Mouse (Mus musculus) forebrain, embryonic 13.5 days (tissue): ENCODE results near the gene 2310057N15Rik. TPM values are rescaled to one million over a fixed set of nuclear protein-coding genes. Genes with fewer than 3 reads are reported as not detected.
A peak's percentile ranks its signal among the peaks of the same experiment; 100 is the strongest.
"Not testable (repeated sequence)": the region's sequence is repeated elsewhere in the genome, so short reads cannot be mapped to it uniquely, and the experiment has no call there.

Source experiments
- ATAC-seq: fragments of 200-750 bp; cut with Nextera tagmentation; 2 replicates; pipeline ENCODE4 v1.8.0; 2017
- H3K27ac ChIP-seq: fragments of 300-500 bp; sonication (generic); 2 replicates; pipeline ENCODE4 v1.5.1; 2015; ENCODE audit warnings: inconsistent platforms, mild to moderate bottlenecking, moderate library complexity
- H3K27me3 ChIP-seq: fragments of 300-500 bp; sonication (generic); 2 replicates; pipeline ENCODE4 v1.6.1; 2015; ENCODE audit warnings: mild to moderate bottlenecking, inconsistent platforms
- H3K36me3 ChIP-seq: fragments of 300-500 bp; sonication (generic); 2 replicates; pipeline ENCODE4 v1.6.1; 2015; ENCODE audit warnings: mild to moderate bottlenecking, inconsistent platforms; ENCODE audit not compliant: poor library complexity, severe bottlenecking
- H3K4me1 ChIP-seq: fragments of 300-500 bp; sonication (generic); 2 replicates; pipeline ENCODE4 v1.6.1; 2015; ENCODE audit warnings: inconsistent platforms
- H3K4me2 ChIP-seq: fragments of 300-500 bp; sonication (generic); 2 replicates; pipeline ENCODE4 v1.6.1; 2015; ENCODE audit warnings: inconsistent platforms, mild to moderate bottlenecking, moderate library complexity
- H3K4me3 ChIP-seq: fragments of 300-500 bp; sonication (generic); 2 replicates; pipeline ENCODE4 v1.5.1; 2015; ENCODE audit warnings: mild to moderate bottlenecking, inconsistent platforms
- H3K9ac ChIP-seq: fragments of 300-500 bp; sonication (generic); 2 replicates; pipeline ENCODE4 v1.6.1; 2015; ENCODE audit warnings: mild to moderate bottlenecking, inconsistent platforms
- H3K9me3 ChIP-seq: fragments of 300-500 bp; sonication (generic); replicated peaks from 2 replicates; pipeline ENCODE4 v1.6.1; 2016; ENCODE audit warnings: inconsistent platforms
- WGBS: fragments of 180-500 bp; shearing (Covaris S2); methylation state at CpG from one replicate; pipeline ENCODE4 v1.1.7; 2015; 5-methylcytosine and 5-hydroxymethylcytosine counted together
- polyA plus RNA-seq: library from polyadenylated mRNA; unstranded; fragments of >200 nt; fragmentation: Nextera tagmentation; extraction: Ambion mirVana; gene quantifications from 2 replicates; pipeline ENCODE4 v1.2.1, GENCODE M21; 2015

2310057N15Rik gene
- not detected in 2 replicates for polyA plus RNA-seq

DNA sequence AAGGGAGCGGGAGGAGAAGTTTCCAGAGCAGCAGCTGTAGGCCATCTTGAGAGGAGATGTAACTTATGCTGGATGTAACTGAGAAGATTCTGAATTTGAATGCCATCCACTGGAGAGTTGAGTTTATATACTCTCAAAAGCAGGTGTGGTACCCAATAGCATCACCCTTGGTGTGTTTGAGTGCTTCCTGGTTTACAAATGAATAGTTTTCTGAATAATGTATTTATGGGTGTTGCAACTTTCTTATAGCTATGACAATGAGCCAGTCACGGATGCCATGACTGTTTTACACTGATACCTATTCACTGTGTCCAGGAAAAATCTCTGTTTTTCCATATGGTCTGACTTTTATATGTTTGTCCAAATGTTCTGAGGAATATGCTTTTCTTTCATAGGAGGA lies at the start of gene 2310057N15Rik:
Gene 2310057N15Rik, minus strand, starts transcription at position 101 of the 400 bp plus-strand sequence.
- H3K4me3 ChIP-seq, result no peak within 1 kb of the TSS
- H3K9ac ChIP-seq, result no peak within 1 kb of the TSS
- H3K4me1 ChIP-seq, result no peaks in the 10 kb centered on the region
- ATAC-seq, result no peak
- 85% methylated on average over 2 of the region's 2 CpGs for WGBS
- no peaks in the 10 kb centered on the region for H3K27me3 ChIP-seq
- H3K36me3 ChIP-seq, result no peaks in the 10 kb centered on the region
- H3K9me3 ChIP-seq, result no peaks in the 10 kb centered on the region
- no peak within 1 kb of the TSS for H3K4me2 ChIP-seq
- no peak within 1 kb of the TSS for H3K27ac ChIP-seq

DNA sequence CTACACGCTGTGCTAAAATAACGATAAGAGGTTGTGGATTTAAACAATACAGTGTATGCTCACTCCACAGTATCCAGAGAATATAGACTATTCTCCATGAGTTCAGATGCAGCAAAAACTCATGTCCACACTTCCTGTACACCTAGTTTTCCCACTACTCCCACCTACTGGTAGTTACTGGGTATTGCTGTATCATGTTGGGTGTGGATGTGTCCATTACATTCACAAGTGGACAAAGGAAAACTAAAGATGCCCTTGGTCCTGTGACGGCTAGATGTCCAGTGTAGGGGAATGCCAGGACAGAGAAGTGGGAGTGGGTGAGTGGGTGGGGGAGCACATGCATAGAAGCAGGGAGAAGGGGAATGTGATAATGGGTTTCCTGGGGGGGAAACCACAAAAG lies 49.7 kb upstream of the 2310057N15Rik start:
- H3K4me1 ChIP-seq, result no peaks in the 10 kb centered on the region
- no peak for ATAC-seq
- no peak overlapping the region for H3K4me3 ChIP-seq
- no peaks in the 10 kb centered on the region for H3K36me3 ChIP-seq
- 73% methylated on average over 3 of the region's 3 CpGs for WGBS
- H3K27me3 ChIP-seq, result no peaks in the 10 kb centered on the region
- H3K27ac ChIP-seq, result no peak overlapping the region
- no peaks in the 10 kb centered on the region for H3K9me3 ChIP-seq
- no peak overlapping the region for H3K9ac ChIP-seq
- no peak overlapping the region for H3K4me2 ChIP-seq

DNA sequence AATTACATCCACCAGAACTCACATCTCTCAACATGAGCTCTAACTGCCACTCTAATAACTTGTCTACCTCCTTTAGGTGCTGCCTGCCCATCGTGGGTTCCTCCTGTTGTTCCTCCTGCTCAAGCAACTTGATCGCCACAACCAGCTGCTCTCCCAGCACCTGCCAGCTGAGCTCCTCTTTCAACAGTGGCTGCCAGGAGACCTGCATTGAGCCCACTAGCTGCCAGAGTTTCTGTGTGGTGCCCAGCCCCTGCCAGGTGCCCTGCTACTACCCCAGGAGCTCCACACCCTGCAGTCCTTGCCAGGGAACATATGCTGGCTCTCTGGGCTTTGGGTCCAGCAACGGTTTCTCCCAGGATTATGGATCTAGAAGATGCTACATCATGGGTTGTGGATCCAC lies 46.1 kb upstream of the 2310057N15Rik start, which contains the start of gene Krtap15:
Gene Krtap15, plus strand, starts transcription at position 150 of the 400 bp plus-strand sequence.
- H3K4me2 ChIP-seq, result no peak within 1 kb of the TSS
- H3K27ac ChIP-seq, result no peak within 1 kb of the TSS
- no peaks in the 10 kb centered on the region for H3K4me1 ChIP-seq
- H3K9ac ChIP-seq, result no peak within 1 kb of the TSS
- H3K4me3 ChIP-seq, result no peak within 1 kb of the TSS
- H3K9me3 ChIP-seq, result no peaks in the 10 kb centered on the region
- 83% methylated on average over 3 of the region's 3 CpGs for WGBS
- no peak for ATAC-seq
- no peaks in the 10 kb centered on the region for H3K27me3 ChIP-seq
- H3K36me3 ChIP-seq, result no peaks in the 10 kb centered on the region

DNA sequence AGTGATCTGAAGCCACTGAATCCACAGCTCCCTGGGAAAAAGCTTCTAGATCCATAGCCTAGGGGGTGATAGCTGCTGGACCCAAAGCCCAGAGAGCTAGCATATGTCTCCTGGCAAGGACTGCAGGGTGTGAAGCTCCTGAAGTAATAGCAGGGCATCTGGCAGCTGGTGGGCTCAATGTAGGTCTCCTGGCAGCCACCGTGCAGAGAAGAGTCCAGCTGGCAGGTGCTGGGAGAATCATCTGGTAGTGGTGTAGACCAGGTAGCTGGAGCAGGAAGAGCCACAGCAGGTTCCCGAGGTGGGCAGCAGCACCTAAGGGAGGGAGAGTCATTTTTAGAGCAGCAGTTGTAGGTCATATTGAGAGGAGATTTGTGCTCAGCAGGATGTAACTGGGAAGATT lies 37.8 kb upstream of the 2310057N15Rik start, which contains the start of gene Gm20741:
Gene Gm20741, minus strand, starts transcription at position 394 of the 400 bp plus-strand sequence.
- Histone ChIP-seq H3K27ac (no peak within 1 kb of the TSS), H3K4me3 (no peak within 1 kb of the TSS), H3K9me3 (no peaks in the 10 kb centered on the region), H3K4me1 (no peaks in the 10 kb centered on the region), H3K27me3 (no peaks in the 10 kb centered on the region), H3K9ac (no peak within 1 kb of the TSS), H3K36me3 (no peaks in the 10 kb centered on the region), H3K4me2 (no peak within 1 kb of the TSS)
- no peak for ATAC-seq
- WGBS, result 80% methylated on average over 2 of the region's 2 CpGs

DNA sequence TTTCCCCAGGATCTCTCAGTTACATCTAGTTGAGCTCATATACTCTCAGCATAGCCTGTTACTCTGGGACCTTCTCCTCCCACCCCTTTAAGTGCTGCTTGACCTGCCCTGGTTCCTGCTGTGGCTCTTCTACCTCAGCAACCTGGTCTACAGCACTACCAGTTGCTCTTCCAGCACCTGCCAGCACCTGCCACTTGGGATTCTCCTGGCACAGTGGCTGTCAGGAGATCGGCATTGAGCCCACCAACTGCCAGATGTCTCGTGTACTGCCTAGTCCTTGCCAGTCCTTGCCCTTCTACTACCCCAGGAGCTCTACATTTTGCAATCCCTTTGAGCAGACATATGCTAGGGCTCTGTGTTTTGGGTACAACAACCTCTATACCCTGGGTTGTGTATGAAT lies 12.8 kb upstream of the 2310057N15Rik start:
- Histone ChIP-seq H3K27me3 (no peaks in the 10 kb centered on the region), H3K4me2 (no peak overlapping the region), H3K9ac (no peak overlapping the region), H3K9me3 (no peaks in the 10 kb centered on the region), H3K4me1 (no peaks in the 10 kb centered on the region), H3K36me3 (no peaks in the 10 kb centered on the region), H3K4me3 (no peak overlapping the region), H3K27ac (no peak overlapping the region)
- ATAC-seq, result no peak
- WGBS, result 88% methylated on average over 2 of the region's 2 CpGs

DNA sequence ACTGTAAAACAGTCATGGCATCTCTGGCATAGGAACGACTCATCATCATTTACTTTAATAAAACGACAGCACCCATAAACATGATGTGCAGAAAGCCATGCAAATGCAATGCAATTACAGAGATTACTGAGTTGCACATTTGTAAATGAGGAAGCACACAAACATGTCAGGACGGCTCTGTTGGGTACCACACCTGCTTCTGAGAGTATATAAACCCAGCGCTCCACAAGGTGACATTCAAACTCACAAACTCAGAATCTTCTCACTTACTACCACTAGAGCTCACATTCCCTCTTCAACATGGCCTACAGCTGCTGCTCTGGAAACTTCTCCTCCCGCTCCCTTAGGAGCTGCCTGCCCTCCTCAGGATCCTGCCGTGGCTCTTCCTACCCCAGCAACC lies 3.6 kb upstream of the 2310057N15Rik start, which contains the start of gene Gm5965:
Gene Gm5965, plus strand, starts transcription at position 301 of the 400 bp plus-strand sequence.
- WGBS, result 93% methylated on average over 6 of the region's 6 CpGs
- no peaks in the 10 kb centered on the region for H3K27me3 ChIP-seq
- H3K36me3 ChIP-seq, result no peaks in the 10 kb centered on the region
- no peaks in the 10 kb centered on the region for H3K4me1 ChIP-seq
- H3K9ac ChIP-seq, result no peak within 1 kb of the TSS
- H3K27ac ChIP-seq, result no peak within 1 kb of the TSS
- H3K4me3 ChIP-seq, result no peak within 1 kb of the TSS
- ATAC-seq, result no peak
- no peak within 1 kb of the TSS for H3K4me2 ChIP-seq
- no peaks in the 10 kb centered on the region for H3K9me3 ChIP-seq

DNA sequence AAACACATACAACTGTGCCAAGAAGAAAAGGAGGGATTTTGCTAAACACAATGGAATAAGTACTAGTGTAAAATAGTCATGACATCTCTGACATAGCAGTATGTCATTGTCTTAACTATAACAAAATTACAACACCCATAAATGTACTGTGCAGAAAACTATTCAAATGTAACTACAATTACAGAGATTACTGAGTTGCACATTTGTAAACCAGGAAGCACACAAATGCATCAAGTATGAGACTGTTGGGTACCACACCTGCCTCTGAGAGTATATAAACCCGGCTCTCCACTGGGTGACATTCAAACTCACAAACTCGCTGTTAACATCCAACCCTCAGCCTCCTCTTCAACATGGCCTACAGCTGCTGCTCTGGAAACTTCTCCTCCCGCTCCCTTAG lies 15.5 kb downstream of the 2310057N15Rik start, which contains the start of gene 2310034C09Rik:
Gene 2310034C09Rik, plus strand, starts transcription at position 301 of the 400 bp plus-strand sequence.
- not testable (repeated sequence) for H3K4me2 ChIP-seq, ATAC-seq, H3K4me1 ChIP-seq, H3K9ac ChIP-seq, H3K36me3 ChIP-seq, H3K9me3 ChIP-seq, H3K27me3 ChIP-seq, H3K4me3 ChIP-seq, H3K27ac ChIP-seq
- WGBS, result 95% methylated on average over 3 of the region's 3 CpGs

DNA sequence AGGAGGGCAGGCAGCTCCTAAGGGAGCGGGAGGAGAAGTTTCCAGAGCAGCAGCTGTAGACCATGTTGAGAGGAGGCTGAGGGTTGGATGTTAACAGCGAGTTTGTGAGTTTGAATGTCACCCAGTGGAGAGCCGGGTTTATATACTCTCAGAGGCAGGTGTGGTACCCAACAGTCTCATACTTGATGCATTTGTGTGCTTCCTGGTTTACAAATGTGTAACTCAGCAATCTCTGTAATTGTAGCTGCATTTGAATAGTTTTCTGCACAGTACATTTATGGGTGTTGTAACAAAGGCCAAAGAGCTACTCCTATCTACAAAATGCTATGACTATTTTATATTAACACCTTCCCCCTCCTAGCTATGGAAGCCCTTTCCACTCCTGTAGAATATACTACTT lies 22.5 kb downstream of the 2310057N15Rik start, which contains the start of gene Krtap13:
Gene Krtap13, minus strand, starts transcription at position 101 of the 400 bp plus-strand sequence.
- not testable (repeated sequence) for H3K36me3 ChIP-seq, H3K9ac ChIP-seq, H3K27ac ChIP-seq, H3K27me3 ChIP-seq, H3K4me2 ChIP-seq, H3K9me3 ChIP-seq, ATAC-seq, H3K4me1 ChIP-seq, H3K4me3 ChIP-seq
- 93% methylated on average over 3 of the region's 3 CpGs for WGBS

DNA sequence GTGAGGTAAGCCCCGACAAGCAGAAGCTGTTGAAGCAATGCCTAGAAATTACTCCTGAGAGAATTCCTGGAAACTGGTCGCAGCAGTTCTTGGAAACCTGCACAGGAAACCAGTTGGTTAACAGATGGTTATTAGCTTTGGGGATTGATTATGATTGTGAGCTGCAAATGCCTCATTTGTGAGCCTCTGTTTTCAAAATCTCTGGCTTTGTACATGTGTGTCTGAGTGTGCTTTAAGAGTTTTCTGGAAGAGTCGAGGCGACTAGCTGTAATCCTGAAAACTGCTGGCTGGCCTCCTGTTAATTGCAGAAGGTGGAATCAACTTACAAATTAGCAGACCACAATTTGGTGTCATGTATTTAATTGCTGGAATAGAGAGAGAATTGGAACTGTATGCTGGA lies 26.1 kb downstream of the 2310057N15Rik start:
- Histone ChIP-seq H3K36me3 (no peaks in the 10 kb centered on the region), H3K9ac (no peak overlapping the region), H3K27ac (no peak overlapping the region), H3K4me2 (no peak overlapping the region), H3K4me3 (no peak overlapping the region), H3K9me3 (no peaks in the 10 kb centered on the region), H3K27me3 (no peaks in the 10 kb centered on the region), H3K4me1 (no peaks in the 10 kb centered on the region)
- WGBS, result 69% methylated on average over 4 of the region's 4 CpGs
- peak; percentile 33; the same call in 1 of the 2 replicates for ATAC-seq

DNA sequence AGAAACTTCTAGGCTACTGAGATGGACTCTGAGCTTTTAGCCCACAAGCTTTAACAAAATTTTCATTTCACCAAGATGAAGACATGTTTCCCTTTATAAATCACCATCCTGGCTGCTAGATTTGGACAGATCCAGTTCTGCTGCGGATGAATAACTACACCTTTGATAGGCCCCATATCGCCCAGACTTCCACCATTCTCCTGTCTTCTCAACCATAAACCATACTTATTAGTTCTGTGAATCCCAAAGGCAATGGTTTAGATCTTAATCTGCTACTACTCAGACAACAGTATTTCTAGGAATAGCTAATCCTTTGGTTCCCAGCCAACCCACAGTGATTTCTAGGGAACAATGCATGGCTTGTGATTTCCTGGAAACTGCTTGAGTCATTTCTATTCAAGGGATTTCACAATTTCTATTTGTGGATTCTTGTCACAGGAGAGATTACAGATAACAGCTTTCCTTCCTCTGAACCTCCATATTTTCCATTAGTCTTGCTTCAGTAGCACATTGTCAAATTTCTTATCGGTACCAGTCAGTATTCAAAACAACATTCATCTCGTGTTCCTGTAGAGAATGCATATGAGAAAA lies 29.2 kb downstream of the 2310057N15Rik start:
- Histone ChIP-seq H3K9ac (no peak overlapping the region), H3K4me2 (no peak overlapping the region), H3K9me3 (no peaks in the 10 kb centered on the region), H3K4me1 (no peaks in the 10 kb centered on the region), H3K27me3 (no peaks in the 10 kb centered on the region), H3K4me3 (no peak overlapping the region), H3K27ac (no peak overlapping the region), H3K36me3 (no peaks in the 10 kb centered on the region)
- WGBS, result 79% methylated on average over 4 of the region's 4 CpGs
- ATAC-seq, result no peak

DNA sequence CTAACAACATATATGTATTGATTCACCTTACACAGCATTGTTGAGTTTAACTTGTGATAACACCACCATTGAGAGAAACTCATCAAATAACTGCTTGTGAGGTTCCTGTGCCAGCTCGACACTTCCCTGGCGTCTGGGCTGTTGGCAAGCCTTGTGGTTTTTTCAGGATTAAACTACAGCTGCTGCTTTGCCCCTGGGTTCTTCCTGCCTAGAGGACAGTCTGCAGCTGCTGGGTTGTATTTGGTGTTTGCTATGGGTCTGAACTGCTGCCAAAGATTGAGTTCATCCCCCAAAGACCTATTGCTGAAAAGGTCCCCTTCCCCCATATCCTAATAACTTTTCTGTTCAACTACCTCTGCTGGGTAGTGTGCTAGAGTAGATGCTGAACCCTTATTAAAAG lies 38.6 kb downstream of the 2310057N15Rik start:
- Histone ChIP-seq H3K36me3 (no peaks in the 10 kb centered on the region), H3K27ac (no peak overlapping the region), H3K4me3 (no peak overlapping the region), H3K4me1 (no peaks in the 10 kb centered on the region), H3K9ac (no peak overlapping the region), H3K9me3 (no peaks in the 10 kb centered on the region), H3K27me3 (no peaks in the 10 kb centered on the region), H3K4me2 (no peak overlapping the region)
- WGBS, result 64% methylated on average over 2 of the region's 2 CpGs
- no peak for ATAC-seq

DNA sequence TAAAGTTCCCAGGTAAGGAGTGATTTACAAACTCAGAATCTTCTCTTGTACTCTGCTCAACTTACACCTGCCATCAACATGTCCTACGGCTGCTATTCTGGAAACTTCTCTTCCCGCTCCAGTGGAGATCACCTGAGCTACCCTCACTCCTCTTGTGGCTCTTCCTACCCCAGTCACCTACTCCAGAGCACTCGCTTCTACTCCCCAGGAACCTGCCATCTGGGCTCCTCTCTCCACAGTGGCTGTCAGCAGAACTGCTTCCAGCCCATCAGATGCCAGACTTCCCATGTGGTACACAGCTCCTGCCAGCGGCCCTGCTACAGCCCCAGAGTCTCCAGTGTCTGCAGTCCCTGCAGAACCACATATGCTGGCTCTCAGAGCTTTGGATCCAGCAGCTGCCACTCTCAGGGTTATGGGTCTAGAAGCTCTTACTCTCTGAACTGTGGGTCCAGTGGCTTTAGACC lies 45.2 kb downstream of the 2310057N15Rik start, which contains the start of gene Krtap13-1:
Gene Krtap13-1, plus strand, starts transcription at position 51 of the 464 bp plus-strand sequence.
- H3K4me3 ChIP-seq, result no peak within 1 kb of the TSS
- H3K9ac ChIP-seq, result no peak within 1 kb of the TSS
- H3K36me3 ChIP-seq, result no peaks in the 10 kb centered on the region
- 82% methylated on average over 4 of the region's 4 CpGs for WGBS
- H3K4me2 ChIP-seq, result no peak within 1 kb of the TSS
- H3K27me3 ChIP-seq, result no peaks in the 10 kb centered on the region
- H3K9me3 ChIP-seq, result no peaks in the 10 kb centered on the region
- H3K4me1 ChIP-seq, result no peaks in the 10 kb centered on the region
- peak; percentile 45; the same call in 1 of the 2 replicates for ATAC-seq
- no peak within 1 kb of the TSS for H3K27ac ChIP-seq
